Mouse (Mus musculus) cerebellum, postnatal 10 days (tissue): Measurements from ENCODE around the gene Mdm2.
"Not testable (repeated sequence)": the region's sequence is repeated elsewhere in the genome, so short reads cannot be mapped to it uniquely, and the experiment has no call there.

Experiments
- DNase-seq, 2 experiments: peaks; one replicate each; pipeline ENCODE4 v3.0.0; 2021; ENCODE audit warnings: mixed read lengths in 2 of 2

Mdm2 gene

DNA sequence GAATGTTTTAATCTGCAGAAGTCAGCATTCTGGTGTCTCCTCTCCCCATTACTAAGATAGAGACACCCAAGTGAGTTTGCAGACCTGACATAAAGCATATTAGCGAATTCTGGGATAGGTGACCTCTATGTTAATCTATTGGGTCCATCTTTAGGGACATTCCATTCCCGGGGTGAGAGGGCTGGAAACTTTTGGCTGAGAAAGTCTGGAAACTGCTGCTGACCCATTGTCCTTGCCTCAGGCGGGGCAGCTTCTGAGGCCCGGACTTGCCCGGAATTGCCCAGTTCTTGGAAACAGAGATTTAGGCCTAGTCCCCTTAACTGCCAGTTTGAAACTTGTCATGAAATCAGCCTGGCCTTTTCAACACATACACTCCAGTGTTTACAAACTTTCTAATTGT lies 850 bp upstream of the Mdm2 start:
- peak; percentile 11 to 15 for DNase-seq

DNA sequence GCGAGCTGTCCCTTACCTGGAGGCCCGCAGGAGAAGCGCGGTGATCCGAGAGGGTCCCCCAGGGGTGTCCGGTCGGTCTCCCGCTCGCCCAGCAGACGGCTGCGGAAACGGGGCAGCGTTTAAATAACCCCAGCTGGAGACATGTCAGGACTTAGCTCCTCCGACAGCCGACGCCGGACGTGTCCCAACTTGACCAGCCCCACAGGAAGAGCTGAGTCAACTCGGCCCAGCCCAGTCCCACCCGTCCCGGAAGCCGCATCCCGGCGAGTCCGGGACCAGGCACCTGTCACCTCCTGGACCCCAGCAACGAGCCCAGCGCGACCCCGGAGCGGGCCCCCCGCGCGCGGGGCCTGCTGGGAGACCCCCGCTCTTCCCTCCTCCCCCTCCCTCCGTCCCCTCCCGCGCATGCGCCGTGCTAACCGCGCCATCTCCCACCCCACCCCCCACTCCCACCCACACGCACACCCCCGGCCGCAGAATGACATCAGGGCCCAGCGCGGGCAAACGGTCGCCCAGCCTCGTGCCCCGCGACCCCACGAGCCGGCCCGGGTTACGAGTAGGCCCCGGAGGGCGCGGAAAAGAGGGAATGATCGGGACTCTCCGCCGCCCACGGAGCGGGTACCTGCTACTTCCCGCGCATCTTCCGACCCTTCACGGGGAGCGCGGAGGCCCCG lies 491 bp downstream of the Mdm2 start:
- DNase-seq, result peak; percentile 90 to 92

DNA sequence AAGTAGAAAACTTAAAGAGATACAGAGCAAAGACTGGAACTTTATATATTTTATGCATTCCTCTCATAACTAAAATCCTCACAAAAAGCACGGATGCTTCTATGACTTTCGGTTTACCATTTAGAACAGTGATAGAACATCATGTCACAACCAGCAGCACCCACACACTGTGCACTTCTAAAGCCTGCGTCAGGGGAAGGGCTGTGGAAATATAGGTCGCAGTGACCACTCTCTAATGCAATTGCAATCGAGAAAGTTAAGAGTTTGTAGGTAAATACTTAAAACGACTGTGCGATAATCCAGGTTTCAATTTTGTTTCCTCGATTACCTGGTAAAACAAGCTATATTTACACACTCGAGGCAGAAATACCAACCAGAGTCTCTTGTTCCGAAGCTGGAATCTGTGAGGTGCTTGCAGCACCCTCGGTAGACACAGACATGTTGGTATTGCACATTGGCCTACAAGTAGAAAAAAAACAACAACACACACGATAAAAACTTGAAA lies 1.2 kb downstream of the Mdm2 start:
- peak in 1 of 2 experiments; percentile 10 for DNase-seq

DNA sequence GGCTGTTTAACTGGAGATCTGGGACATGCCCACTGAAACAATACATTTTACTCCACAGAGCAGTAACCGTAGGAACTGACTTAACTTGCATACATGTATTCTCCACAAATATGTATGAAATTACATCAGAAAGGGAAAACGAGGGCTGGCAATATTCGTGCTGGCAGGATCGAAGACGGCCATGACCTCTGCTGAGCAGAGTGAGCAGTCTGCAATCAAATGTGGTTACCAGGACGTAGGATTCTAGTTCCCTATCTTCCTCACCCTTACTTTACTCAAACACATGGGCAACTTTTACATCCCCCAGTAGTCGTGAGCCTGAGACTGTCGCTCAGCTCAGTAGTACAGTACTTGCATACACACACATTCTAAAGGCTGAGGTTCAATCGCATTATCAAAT lies 1.7 kb downstream of the Mdm2 start:
- DNase-seq, result no peak

DNA sequence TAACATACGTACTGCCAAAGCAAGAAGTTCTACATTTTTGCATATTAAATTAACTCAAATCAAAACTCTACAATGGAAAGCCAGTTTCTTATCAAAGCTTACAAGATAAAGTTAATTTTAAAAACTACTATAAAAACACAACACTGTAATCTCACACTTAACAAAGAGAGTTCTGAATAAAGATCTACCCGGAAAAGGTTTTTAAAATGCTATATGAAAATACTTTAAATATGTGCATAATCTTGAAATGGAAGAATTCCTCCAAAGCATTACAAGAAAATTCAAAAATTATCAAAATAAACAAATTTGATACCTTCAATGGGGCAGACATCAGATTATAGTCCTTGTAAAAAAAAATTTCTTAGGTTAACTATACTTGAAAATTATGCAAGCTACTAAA lies 2.2 kb downstream of the Mdm2 start:
- DNase-seq, result no peak

DNA sequence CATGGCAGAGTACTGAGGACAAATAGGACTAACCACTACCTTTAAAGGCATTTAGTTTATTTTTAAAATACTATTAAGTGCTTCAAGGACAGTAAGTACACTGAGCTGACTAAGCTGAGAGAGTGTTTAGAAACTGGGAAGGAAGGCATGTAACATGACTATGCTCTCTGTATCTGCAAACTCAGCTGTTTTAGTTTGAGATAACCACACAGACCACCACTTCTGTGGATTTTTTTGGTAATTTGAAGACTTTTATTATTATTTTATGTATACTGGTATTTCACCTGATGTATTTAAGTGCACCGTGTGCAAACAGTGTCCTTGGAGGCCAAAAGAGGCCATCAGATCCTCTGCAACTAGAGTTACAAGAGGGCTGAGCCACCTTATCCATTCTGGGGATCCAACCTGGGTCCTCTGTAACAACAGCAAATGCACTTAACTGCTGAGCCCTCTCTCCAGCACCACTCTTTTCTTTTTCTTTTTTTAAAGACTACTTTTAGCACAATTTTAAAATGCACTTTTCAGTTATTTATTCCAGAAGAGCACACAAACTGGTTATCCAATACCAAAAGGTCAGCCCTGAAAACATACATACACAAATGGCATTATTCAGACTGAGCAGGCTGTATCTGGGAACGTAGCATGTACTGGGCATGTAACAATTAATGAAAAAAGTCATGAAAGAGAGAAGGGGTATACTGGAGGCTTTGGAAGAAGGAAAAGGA lies 3.3 kb downstream of the Mdm2 start:
- no peak for DNase-seq

DNA sequence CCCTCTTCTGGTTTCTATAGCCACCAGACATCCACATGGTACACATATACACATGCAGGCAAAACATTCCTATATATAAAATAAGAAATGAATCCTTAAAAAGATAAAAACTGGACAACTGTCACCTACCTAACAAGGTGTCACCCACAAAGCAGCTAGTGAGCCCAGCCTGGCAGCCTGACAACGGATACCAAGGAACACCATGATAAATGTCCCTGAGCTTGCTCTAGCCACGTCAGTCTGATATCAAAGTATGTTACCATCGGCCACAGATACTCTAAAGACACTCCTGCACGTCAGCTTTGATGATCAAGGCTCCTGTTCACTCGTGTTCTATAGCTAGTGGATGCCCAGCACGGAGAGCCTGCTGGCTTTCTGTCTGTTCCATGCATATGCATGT lies 4.1 kb downstream of the Mdm2 start:
- DNase-seq, result no peak

DNA sequence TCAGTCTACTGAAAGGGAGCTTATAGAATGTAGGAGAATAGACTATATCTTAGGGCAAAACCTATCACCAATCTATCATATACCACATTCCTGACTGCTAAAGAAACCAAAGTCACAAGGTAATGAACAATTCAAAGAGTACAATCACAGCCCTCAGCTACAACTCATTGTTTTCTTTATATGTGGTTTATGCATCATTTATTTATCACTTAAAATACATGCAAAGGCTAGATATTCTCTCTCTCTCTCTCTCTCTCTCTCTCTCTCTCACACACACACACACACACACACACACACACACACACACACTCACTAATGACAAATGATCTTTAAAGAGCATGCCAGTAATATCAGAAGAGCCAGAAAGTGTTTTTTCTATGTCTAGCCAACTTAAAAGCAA lies 4.8 kb downstream of the Mdm2 start:
- DNase-seq, result no peak

DNA sequence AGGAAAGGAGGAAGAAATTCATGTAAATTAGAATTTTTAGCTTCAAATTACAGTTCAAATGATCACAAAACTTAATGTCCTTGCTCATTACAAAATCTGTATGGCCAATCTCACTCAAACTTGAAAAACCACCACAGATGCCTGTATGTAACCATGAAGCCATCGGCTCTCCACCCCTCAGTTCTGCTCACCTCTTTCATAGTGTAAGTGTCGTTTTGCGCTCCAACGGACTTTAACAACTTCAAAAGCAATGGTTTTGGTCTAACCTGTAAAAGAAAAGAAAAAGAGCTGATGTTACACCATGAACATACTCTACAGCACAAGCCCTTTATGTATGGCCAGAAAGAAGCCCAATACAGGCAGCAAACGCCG lies 5.6 kb downstream of the Mdm2 start:
- no peak for DNase-seq

DNA sequence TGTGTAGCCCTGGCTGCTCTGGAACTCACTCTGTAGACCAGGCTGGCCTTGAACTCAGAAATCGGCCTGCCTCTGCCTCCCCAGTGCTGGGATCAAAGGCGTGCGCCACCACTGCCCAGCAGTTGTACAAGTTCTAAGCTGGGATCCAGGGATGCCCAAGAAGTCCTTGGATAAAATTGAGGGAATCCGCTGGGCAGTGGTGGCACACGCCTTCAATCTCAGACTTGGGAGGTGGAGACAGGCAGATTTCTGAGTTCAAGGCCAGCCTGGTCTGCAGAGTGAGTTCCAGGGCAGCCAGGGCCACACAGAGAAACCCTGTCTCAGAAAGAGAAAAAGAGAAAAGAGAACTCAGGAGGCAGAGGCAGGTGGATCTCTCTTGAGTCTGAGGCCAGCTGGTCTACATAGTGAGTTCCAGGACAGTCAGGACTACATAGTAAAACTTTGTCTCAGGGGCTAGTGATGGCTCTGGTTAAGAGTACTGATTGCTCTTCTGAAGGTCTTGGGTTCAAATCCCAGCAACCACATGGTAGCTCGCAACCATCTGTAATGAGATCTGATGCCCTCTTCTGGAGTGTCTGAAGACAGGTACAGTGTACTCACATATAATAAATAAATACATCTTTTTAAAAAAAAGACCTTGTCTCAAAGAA lies 6.1 kb downstream of the Mdm2 start:
- DNase-seq, result not testable (repeated sequence)

DNA sequence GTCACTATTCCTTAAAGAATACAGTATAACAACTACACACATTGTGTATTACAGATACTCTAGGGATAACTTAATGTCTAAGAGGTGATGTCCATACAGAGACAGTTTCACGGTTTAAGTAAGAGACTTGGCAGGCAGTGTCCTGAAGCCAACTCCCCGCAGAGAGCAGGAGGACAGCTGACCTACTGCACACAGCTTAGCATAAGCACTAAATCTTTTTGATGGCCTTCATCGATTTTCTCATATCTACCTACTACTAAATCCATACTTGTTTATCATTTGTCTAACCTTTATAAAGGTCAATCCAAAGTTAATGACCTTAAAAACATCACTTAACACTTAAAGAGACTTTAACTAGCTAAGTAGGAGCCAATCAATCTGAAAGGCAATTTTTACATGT lies 7.1 kb downstream of the Mdm2 start:
- no peak for DNase-seq

DNA sequence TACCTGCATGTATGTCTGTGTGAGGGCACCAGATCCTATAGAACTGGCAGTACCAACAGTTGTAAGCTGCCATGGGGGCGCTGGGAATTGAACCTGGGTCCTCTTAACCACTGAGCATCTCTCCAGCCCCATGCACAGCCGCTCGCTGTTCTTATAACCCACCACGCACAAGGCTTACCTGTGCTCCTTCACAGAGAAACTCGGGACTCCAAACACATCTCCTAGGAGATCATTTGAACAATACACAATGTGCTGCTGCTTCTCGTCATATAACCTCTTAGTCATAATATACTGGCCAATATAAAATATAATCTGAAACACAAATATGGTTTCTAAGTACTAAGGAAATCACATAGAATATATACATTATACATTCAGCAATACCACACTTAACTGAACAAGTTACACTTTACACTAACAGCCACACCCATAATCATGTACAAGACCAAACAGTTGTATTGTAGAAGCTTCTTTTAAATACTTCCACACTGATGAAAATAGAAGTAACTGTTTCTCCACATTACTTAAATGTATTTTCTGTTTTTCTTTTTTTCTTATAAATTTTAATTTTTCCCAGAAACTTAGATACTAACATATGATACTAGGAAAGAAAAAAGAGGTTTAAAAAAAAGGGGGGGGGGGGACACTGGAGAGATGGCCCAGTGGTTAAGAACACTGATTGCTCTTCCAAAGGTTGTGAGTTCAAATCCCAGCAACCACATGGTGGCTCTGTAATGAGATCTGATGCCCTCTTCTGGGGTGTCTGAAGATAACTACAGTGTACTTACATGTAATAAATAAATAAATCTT lies 8.3 kb downstream of the Mdm2 start:
- no peak for DNase-seq

DNA sequence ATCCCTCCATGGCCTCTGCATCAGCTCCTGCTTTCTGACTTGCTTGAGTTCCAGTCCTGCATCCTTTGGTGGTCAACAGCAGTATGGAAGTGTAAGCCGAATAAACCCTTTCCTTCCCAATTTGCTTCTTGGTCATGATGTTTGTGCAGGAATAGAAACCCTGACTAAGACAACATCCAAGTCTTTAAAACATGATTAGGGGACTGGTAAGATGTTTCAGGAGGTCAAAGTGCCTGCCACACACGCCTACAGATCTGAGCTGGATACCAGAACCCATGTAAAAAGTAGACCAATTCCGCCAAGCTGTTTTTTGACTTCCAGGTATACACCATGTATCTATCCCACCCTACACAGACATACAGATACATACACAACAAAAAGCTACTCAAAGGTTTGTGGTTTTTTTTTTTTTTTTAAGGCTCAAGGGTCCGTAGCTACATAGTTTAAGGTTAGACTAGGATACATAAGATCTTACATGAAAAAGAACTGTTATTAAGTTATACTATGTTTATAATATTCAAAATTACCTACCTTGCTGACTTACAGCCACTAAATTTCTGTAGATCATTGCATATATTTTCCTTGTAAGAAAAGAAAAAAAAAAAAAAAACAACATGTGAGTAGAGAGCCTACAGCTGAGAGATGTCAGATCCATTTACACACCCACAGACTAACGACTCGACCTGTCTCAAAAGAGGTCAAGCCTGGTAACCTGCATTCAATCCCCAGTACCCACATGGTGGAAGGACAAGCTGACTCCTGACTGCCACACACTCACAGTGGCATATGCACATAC lies 9.3 kb downstream of the Mdm2 start:
- no peak for DNase-seq

DNA sequence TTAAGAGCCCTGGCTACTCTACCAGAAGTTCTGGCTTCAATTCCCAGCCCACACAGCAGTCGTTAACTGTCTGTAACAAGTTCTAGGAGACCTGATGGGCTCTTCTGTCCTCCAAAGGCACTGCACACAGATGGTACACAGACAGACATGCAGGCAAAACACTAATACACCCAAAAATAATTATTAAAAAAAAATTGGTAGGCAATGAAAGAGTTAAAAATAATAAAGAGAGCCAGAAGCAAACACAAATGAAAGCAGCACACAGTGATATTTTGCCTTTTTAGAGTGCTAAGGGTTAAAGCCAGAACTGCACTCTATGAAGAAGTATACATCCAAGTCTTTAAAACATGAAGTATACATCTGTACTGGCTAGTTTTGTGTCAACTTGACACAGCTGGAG lies 10.1 kb downstream of the Mdm2 start:
- DNase-seq, result no peak

DNA sequence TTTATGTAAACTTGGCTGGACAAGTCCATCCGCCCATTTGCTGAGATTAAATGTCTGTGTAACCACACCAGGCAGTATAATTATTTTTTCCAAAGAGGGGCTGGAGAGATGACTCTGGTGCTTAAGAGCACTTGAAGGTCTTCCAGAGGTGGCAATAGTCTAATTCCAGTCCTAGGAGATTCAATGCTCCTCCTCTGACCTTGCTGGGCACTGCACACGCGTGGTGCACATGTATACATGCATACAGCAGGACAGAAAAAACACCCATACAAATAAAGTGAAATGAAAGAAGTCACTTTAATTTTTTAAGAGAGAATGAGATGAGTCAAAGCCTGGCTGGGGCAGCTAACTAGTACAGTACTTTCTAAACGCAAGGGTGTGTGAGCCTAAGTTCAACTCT lies 10.6 kb downstream of the Mdm2 start:
- no peak for DNase-seq

DNA sequence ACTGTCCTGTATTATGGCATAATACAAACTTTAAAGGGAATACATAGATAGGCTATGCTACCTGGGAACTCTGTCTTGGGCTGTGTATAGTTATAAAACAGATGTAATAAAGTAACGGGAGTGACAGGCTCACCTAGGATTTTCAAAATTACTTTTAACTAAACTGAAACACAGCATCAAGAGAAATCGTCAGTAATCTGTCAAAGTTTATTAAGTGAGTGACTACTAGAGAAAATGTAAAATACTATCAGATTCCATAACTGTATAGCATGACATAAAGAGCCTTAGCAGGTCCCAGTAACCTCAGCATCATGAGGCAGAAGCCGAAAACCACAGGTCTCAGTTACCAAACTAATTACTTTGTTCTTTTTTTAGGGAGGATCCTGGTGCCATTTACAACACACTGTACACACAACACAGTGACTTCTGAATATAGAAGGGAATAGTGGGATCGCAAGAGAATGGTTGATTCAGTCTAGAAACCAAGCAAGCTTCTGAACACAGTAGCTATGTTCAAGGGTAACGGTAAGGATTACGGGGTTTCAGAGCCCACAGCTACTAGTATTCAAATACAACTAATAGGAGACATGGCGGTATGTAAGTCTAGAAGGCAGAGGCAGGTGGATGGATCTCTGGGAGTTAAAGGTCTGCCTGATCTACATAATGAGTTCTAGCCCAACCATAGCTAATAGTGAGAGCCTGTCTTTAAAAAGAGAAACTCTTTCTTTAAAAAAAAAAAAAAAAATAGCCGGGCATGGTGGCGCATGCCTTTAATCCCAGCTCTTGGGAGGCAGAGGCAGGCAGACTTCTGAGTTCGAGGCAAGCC lies 12.0 kb downstream of the Mdm2 start:
- no peak for DNase-seq

DNA sequence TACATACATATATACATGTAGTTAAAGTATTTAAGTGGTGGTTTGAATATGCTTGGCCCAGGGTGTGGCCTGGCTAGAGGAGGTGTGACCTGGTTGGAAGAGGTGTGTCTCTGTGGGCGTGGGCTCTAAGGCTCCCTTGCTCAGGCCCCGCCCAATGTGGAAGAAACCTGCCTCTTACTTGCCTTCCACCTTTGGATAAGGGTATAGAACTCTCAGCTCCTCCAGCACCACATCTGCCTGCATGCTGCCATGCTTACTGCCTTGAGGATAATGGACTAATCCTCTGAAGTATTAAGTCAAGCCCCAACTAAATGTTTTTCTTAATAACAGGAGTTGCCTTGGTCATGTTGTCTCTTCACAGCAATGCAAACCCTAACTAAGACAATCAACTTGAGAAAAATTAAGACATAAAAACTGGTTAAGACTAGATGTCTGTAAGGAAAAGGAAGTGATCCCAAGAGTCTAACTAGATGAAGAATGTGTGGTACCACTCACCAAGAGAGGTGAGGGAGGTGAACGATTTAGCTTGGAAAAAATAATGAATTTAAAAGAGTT lies 12.9 kb downstream of the Mdm2 start:
- no peak for DNase-seq

DNA sequence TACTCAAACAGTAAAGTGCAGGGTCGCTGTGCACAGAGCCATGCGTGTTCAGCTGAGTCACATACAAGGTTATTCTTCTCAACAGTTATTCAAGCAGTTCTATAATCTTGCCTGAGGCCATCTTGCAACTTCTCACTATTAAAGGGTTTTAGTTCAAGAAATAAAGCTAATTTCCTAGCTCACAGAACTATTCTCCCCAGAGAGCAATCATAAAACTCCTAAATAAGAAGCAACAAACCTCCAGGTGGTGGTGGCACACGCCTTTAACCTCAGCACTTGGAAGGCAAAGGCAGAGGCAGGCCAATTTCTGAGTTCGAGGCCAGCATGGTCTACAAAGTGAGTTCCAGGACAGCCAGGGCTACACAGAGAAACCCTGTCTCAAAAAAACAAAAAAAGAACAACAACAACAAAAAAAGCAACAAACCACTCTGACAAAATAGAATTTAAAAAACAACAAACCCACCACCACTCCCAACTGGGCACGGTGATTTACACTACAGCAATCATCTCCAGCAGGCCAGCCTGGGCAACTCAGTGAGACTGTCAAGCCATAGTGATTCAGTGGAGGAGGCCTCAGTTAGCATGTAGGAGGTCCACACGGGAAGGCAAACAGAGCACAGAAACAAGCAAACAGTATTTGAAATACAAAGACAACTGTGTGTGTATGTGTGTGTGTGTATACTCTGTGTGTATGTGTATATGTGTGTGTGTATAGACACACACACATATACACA lies 13.6 kb downstream of the Mdm2 start:
- DNase-seq, result no peak

DNA sequence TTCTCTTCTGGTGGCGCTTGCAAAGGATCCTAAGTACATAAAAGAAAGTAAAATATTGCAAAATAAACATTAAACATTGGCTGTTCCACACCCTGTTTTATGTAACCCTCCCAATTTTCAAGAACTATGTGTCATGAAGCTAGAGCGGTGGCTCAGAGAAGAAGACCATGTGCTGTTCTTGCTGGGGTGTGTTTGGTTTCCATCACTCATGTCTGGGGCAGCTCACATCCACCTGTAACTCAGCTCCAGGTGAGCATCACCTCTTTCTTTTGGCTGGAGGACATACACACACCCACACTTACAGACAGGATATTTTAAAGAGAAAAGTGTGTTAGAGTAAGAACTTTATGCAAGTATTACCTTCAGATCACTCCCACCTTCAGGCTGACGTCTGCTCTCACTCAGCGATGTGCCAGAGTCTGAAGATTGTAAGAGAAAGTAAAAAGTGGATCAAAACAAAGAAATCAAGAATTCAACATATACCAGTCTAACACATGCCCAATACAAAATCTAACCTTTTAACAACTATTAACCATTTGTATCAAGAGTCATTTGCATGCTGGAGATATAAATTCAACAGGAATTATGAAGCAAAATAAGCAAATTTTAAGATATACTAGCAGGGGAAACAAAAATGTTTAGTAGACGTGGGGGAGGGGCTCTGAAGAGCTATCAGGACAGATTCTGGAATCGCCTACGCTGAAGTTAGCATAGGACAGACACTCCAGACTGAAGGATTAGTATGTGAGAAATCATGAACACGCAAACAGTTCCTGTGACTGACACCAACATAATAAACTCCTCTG lies 14.3 kb downstream of the Mdm2 start:
- no peak for DNase-seq

DNA sequence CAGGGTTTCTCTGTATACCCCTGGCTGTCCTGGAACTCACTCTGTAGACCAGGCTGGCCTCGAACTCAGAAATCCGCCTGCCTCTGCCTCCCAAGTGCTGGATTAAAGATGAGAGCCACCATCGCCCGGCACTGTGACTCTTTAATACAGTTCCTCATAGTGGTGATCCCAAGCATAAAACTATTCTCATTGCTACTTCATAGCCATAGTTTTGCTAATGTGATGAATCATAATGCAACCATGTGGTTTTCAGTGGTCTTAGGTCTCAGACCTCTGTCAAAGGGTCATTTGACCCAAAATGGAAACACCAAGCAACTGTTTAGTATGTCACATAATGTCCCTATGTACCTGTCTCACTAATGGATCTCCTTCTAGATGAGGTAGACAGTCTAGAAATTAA lies 15.0 kb downstream of the Mdm2 start:
- no peak for DNase-seq
